Mouse (Mus musculus) embryo, embryonic 11 days (tissue): ENCODE measurements at regions not wholly inside any gene's neighbourhood (a gene's known extent, or its start where the extent isn't known, plus 50 kb on each side); places are given as distances from the start of the nearest gene placed in this dataset.
A peak's percentile ranks its signal among the peaks of the same experiment; 100 is the strongest.

ENCODE experiments used
- DNase-seq: peaks from one replicate; pipeline ENCODE4 v3.0.0-alpha.2; 2015

- DNase-seq, result peak; percentile 27
These were observed 132.9 kb upstream of the Slco3a1 start for GRCm38 (mm10) chr7:74687303-74688115.

- DNase-seq, result no peak
These were observed 129.4 kb upstream of the Slco3a1 start for GRCm38 (mm10) chr7:74683979-74684378.

GRCm38 (mm10) chr7:74673626-74674295, 119.2 kb upstream of the Slco3a1 start:
- no peak for DNase-seq

DNA sequence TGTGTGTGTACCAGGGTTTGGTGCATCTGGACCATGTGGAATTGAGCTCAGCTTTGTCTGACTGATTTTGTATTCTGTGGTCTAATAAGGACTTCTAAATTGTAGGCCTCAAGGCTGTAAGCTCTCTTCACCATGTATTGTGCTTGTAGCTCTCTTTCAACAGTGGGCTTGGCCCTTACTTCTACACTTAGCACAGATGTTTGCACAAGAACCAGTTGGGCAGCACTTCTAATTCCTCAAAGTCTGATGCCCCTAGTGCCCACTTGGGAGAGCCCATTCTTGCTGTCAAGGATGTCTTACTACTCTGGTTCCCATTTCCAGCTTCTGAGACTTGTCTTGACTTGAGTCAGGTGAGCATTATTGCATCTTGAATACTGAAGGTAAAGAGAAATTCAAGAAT, 114.5 kb upstream of the Slco3a1 start:
- DNase-seq, result no peak

GRCm38 (mm10) chr7:74667106-74667505, 112.5 kb upstream of the Slco3a1 start:
- no peak for DNase-seq

DNA sequence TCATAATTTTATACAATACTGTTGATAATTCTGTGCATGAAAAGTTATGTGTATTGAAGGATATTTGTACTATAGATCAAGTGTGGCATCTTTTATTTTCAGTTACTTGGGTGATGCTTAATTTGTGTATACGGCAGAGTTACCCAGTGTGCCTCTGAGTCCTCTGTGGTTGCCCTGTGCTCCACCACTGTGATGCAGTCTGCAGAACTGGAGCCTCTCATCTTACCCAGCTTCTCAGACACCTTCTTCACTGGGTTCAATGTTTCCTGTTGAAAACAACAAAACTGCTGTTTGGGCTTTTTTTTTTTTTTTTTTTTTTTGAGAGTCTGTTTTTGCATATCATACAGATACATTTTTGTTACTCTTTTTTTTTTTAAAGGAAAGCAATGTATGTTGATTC, 109.2 kb upstream of the Slco3a1 start:
- DNase-seq, result no peak

DNA sequence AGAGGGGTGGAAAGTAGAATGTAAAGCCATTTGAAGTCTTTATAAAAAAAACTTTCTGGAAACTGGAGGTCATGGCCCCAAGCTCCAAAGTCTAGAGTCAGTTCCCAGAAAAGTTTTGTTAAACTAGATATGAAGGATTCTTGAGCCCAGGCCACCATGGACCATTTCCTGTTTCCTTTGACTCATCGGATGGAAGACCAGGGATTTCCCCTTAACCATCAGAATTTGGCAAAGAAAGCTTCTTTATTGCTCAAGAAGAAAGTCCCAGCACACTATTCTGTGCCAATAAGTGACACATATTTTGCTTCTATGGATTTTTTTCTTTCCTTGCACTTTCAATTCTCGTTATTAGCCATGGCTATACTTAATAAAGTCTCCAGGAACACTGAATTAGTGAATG, 92.7 kb upstream of the Slco3a1 start:
- DNase-seq, result no peak

DNA sequence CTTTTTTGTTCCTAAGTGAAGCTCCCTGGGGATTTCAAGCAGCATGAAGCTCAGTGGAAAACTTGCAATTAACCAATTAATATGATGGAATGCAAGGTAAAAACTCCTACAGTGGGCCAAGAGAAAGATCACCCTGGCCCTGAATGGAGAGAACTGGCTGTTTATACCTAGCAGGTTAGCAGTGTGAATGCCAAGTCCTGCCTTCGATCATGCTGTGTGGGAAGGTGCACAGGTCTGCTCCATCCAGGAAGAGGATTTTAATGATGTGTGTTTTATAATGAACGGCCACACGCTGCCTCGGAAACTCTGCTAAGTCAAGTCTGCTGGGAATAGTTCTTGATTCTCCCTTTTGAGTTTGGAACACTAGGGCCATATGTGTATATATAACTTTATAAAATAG, 85.6 kb upstream of the Slco3a1 start:
- no peak for DNase-seq

DNA sequence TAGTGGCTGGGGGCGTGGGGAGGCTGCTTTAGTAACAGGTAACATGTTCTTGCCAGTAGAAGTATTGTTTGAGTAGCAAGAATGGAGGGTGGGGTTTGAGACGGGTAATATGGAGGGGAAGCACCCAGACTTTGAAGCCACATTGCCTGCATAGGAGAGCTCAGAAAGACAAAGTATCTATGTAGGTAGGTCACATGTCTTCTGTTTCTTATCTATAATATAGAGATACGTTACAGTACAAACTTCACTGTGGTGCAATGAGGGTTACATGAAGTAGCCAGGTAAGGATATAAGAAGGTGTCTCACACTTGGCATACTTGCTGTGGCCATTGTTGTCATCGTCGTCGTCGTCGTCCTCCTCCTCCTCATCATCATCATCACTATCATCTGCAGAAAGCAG, 77.6 kb upstream of the Slco3a1 start:
- DNase-seq, result no peak

DNA sequence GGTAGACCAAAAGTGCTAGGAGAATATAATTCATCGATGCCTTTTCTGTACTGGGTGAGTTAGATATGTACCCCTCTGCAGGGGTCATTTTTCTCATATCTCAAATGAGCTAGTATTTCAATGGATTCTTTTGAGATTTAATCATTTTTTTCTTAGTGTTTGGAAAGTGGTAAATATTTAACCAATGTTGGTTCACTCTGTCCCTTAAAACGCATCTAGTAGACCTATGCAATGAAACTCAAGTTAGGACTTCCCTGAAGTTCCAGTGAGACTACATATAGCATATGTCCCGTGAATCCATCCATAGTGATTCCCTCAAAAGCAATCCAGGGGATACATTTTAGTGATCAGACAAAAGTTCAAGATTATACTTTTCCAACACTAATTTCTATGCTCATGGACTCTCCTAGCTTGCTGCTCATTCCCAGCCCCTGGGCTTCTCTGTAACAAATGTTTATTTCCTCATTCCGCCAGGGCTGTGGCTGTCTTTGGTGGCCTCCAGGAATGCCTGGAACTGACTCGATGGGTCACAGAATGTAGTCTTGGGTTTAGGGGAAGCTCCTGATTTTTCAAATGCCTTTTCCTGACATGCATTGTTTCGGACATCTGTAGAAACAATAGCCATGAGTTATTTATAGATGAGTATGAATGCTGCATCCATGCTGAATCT, 74.4 kb upstream of the Slco3a1 start:
- DNase-seq, result no peak
